Mouse (Mus musculus): ENCODE data around the gene Trabd.

GRCm38 (mm10) chr15:89068226-89068625 lies 6.7 kb upstream of the Trabd start:
- TF ChIP-seq MYOG (IDR thresholded peaks at IDR 0.05; ENCODE audit: control insufficient read depth in 1 of 3, insufficient read depth in 1 of 3, insufficient read length in 2 of 3, low read depth in 2 of 3): no peak
- no peak for TF ChIP-seq POLR2A (IDR thresholded peaks at IDR 0.05; ENCODE audit: insufficient read length, low read depth)
- TF ChIP-seq CEBPB (IDR thresholded peaks at IDR 0.05; ENCODE audit: insufficient read depth, poor library complexity, severe bottlenecking): no peak

Measured in myocyte (in vitro differentiated cells).